Mouse (Mus musculus) small intestine, adult 2 months (tissue): ENCODE data around the gene Cplane1. TPM values are rescaled to one million over a fixed set of nuclear protein-coding genes. Genes with fewer than 3 reads are reported as not detected.
A peak's percentile ranks its signal among the peaks of the same experiment; 100 is the strongest.
"Not testable (repeated sequence)": the region's sequence is repeated elsewhere in the genome, so short reads cannot be mapped to it uniquely, and the experiment has no call there.

ENCODE experiments used
- H3K27ac ChIP-seq: fragments of 200-500 bp; 2 replicates; pipeline ENCODE4 v1.5.1; 2012; ENCODE audit warnings: low read depth, low read length, control low read depth, inconsistent platforms; ENCODE audit not compliant: insufficient read depth
- H3K27me3 ChIP-seq: fragments of 200-500 bp; 2 replicates; pipeline ENCODE4 v1.6.1; 2012; ENCODE audit warnings: mild to moderate bottlenecking, moderate library complexity, low read length, inconsistent platforms; ENCODE audit not compliant: control insufficient read depth, insufficient read depth
- H3K36me3 ChIP-seq: fragments of 200-500 bp; 2 replicates; pipeline ENCODE4 v1.6.1; 2012; ENCODE audit warnings: mild to moderate bottlenecking, low read length, control low read depth, inconsistent platforms; ENCODE audit not compliant: control insufficient read depth, insufficient read depth
- H3K4me1 ChIP-seq: fragments of 200-500 bp; 2 replicates; pipeline ENCODE4 v1.6.1; 2012; ENCODE audit warnings: low read length, inconsistent platforms, mixed read lengths; ENCODE audit not compliant: control insufficient read depth, insufficient read depth, insufficient read length
- H3K4me3 ChIP-seq: fragments of 200-500 bp; 2 replicates; pipeline ENCODE4 v1.5.1; 2012; ENCODE audit warnings: low read depth, mild to moderate bottlenecking, control low read depth, inconsistent platforms, low read length, moderate library complexity
- CTCF ChIP-seq: fragments of 200-500 bp; IDR thresholded peaks from 2 replicates; pipeline ENCODE4 v1.5.1; 2012; ENCODE audit warnings: low read depth, mild to moderate bottlenecking, control low read depth, inconsistent platforms, low read length, moderate library complexity, mixed read lengths; ENCODE audit not compliant: insufficient replicate concordance, insufficient read length; ENCODE audit errors: extremely low read depth
- POLR2A ChIP-seq: fragments of 200-500 bp; IDR thresholded peaks from 2 replicates; pipeline ENCODE4 v1.6.1; 2012; ENCODE audit warnings: low read depth, mild to moderate bottlenecking, control low read depth, inconsistent platforms, low read length, moderate library complexity
- WGBS: fragments of 180-500 bp; shearing (Covaris S2); methylation state at CpG from one replicate; pipeline ENCODE4 v1.1.7; 2018; 5-methylcytosine and 5-hydroxymethylcytosine counted together
- polyA plus RNA-seq: library from polyadenylated mRNA; depleted of rRNA; stranded (reverse); fragments of >200 nt; gene quantifications from 2 replicates; pipeline ENCODE4 v1.2.3, GENCODE M21; 2012

The Cplane1 gene
- polyA plus RNA-seq, 1 experiment: 0.48 TPM

DNA sequence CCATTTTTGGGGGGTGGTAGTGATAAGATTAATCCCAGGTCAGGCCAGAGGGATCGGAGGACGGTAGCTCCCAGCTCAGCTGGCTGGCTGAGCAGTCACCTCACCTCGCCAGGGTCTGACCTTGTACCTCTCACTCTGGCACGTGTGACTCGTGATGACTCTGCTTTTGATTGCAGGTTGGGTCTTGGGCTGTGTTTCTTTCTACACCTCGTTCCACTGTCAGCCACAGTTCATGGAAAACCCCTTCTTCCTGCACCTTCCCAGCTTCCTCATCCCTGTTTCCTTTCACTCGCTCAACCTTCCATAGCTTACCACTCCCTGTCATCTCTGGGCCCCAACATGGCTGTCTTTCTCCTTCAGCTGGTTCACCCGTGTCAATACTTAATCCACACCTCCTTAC lies 103.0 kb downstream of the Cplane1 start:
- TF ChIP-seq POLR2A (no peak), CTCF (no peak)
- no peak overlapping the region for H3K4me3 ChIP-seq
- no peaks in the 10 kb centered on the region; the same call in 1 of the 2 replicates for H3K36me3 ChIP-seq
- WGBS: 71% methylated on average over 8 of the region's 8 CpGs
- no peaks in the 10 kb centered on the region for H3K27me3 ChIP-seq
- no peaks in the 10 kb centered on the region for H3K4me1 ChIP-seq
- H3K27ac ChIP-seq: no peak overlapping the region

DNA sequence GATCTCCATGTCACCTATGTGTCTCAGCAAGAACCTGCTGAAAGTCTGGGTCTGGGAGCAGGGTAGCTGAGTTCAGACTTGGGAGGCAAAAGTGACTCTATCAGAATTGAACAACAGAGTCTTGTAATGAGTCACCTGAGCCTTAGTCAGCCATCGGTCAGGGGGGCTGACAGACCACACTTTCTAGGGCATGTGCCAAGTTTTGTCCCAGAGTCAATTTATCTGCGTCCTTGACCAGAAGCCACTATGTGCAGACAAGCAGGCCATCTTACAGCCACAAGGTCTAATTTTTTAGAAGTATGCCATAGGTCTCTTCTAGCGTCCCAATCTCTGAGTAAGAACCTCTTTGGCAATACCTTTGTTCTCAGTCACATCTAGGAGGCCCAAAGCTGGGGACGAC lies 109.0 kb downstream of the Cplane1 start:
- H3K4me3 ChIP-seq, H3K4me1 ChIP-seq, H3K27me3 ChIP-seq, H3K27ac ChIP-seq, H3K36me3 ChIP-seq: not testable (repeated sequence)
- WGBS: 83% methylated on average over 4 of the region's 4 CpGs

DNA sequence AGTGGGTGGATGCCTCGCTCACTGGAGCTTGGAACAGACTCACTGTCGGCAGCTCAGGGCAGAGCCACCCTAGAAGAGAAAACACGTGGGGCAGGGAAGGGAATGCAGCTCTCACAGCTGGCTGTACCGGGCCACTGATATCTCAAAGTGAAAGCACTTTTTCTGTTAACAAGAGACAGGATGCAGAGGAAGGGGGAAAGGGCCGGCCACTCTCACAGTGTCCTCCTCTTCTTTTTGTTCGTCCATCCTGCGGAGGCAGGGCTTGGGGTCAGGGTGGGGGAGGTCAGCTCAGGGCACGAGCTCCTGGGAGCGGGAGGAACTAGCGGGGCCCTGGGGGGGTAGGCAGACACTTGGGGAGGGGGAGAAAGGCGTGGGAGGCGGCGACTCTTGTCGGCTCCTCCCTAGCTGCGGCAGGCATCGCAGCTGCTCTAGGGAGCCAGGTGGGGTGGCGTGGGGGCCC lies 110.4 kb downstream of the Cplane1 start:
- Histone ChIP-seq H3K36me3 (no peaks in the 10 kb centered on the region), H3K4me3 (peak overlapping the region; percentile 60), H3K27me3 (no peaks in the 10 kb centered on the region), H3K27ac (no peak overlapping the region), H3K4me1 (no peaks in the 10 kb centered on the region; the same call in 1 of the 2 replicates)
- WGBS: 16% methylated on average over 16 of the region's 17 CpGs
- no peak for TF ChIP-seq POLR2A
- no peak for TF ChIP-seq CTCF

DNA sequence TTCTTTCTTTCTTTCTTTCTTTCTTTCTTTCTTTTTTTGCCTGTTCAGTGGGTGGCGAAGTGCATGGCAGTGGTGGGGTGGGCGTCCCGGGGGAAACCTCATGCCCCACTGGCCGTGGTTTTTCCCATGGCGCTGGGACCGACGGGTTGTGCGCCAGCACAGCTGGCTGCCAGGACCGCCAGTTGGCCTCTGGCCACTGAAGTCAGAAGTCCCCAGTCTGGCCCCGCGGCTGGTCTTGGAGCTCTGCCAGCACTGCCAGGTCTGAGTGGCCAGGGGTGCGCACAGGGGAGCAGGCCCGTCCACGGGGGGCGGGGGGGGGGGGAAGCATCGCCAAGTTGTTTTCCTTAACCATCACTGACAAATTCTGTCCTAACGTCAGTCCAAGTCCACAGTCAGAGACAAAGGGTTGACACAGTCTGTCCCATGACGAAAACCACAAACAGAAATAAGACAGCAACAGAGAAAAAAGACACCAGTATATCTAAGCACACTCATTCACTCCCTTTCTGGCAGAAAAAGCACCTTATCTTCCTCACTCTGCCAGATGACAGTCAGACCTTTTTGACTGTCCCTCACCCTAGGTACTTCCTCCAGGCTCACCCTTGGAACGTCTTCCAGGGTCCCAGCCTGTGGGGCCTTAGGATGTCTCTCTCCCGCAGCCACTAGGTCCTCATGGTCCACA lies 111.2 kb downstream of the Cplane1 start:
- no peak overlapping the region for H3K27ac ChIP-seq
- TF ChIP-seq POLR2A (no peak), CTCF (no peak)
- no peaks in the 10 kb centered on the region; the same call in 1 of the 2 replicates for H3K4me1 ChIP-seq
- H3K27me3 ChIP-seq: no peaks in the 10 kb centered on the region
- WGBS: 26% methylated on average over 20 of the region's 20 CpGs
- peak overlapping the region; percentile 60 for H3K4me3 ChIP-seq
- H3K36me3 ChIP-seq: no peaks in the 10 kb centered on the region

DNA sequence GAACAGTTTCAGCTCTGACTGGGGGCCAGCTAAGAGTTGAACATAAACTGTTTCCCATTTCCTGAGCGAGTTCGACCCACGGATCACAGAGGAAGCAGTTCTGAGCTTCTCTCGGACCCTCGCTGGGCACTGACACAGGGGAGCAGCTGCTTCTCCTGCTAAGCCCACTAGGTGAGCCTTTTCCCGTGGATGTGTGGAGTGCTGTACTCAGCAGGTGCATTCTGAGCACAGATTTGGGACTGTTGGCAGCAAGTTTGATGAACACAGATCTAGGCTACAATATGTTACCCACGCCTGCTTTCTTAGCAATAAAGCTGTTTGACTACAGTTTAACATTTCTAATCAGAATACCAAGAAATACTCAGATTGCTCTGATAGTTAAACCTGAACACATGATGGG lies 112.8 kb downstream of the Cplane1 start:
- H3K4me3 ChIP-seq: no peak overlapping the region
- WGBS: 66% methylated on average over 7 of the region's 7 CpGs
- no peaks in the 10 kb centered on the region for H3K27me3 ChIP-seq
- H3K27ac ChIP-seq: no peak overlapping the region
- no peaks in the 10 kb centered on the region; the same call in 1 of the 2 replicates for H3K4me1 ChIP-seq
- no peaks in the 10 kb centered on the region for H3K36me3 ChIP-seq
- TF ChIP-seq POLR2A (no peak), CTCF (no peak)

DNA sequence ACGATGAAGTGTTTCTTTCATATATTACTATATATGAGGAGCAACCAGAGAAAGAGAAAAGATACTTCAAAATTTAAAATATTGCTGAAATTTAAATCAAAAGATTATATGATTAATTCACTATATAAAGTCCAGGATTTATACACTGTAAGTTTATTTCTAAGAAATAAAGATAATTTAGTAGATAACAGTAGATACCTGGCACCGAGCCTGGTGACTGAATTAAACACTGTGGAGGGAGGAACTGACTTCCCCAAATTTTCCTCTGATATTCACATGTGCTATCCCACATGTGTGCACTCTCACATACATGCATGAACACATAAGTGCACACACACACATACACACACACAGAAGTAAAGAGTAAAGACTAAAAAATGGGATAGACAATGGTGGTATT lies 113.2 kb downstream of the Cplane1 start:
- TF ChIP-seq CTCF (no peak), POLR2A (no peak)
- WGBS: 31% methylated on average over 2 of the region's 2 CpGs
- no peaks in the 10 kb centered on the region; the same call in 1 of the 2 replicates for H3K4me1 ChIP-seq

DNA sequence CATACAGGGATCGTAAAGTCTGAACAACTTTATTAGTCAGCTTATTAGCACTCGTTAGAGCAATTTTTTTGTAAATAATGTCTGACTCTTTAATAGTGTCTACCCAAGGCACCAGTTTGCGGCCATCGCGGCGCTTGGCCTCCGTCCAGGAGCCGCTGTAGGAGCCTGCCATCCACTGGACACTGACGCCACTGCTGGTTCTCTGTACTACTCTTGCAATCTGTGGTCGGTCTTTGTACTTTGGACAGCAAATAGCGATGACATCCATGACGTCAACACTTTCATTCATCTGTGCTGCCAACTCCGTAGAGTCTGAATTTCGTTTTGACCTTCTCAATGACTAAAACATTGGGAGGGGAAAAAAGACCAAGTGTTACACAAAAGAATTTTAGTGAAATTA lies 122.3 kb downstream of the Cplane1 start:
- H3K36me3 ChIP-seq: peaks cover 42% of the 10 kb centered on the region
- TF ChIP-seq CTCF (no peak), POLR2A (no peak)
- 85% methylated on average over 14 of the region's 14 CpGs for WGBS
- no peak overlapping the region for H3K27ac ChIP-seq
- H3K4me3 ChIP-seq: no peak overlapping the region
- H3K4me1 ChIP-seq: no peaks in the 10 kb centered on the region
- no peaks in the 10 kb centered on the region for H3K27me3 ChIP-seq

More for the DNA sequence above, 113.2 kb downstream of the Cplane1 start:
- H3K36me3 ChIP-seq: no peaks in the 10 kb centered on the region
- no peak overlapping the region for H3K27ac ChIP-seq
- H3K27me3 ChIP-seq: no peaks in the 10 kb centered on the region
- no peak overlapping the region for H3K4me3 ChIP-seq

DNA sequence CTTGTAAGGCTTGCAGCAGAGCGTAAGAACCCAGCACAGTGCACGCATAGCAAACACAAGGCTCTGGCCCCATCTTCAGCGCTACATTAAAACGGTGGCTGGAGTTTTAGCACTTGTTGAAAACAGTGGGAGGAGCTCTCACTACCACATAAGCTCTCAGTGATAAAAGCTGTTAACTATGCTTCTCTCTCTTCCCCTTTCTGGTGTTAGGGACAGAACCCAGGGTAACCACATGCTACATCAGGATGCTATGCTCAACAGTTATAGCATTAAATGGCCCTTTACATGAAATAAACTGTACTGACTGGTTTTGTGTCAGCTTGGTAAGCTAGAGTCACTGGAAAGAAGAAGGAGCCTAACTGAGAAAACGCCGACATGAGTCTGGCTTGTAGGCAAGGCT lies 125.2 kb downstream of the Cplane1 start:
- Histone ChIP-seq H3K4me1 (no peaks in the 10 kb centered on the region), H3K4me3 (no peak overlapping the region), H3K27me3 (no peaks in the 10 kb centered on the region), H3K27ac (no peak overlapping the region), H3K36me3 (peaks cover 64% of the 10 kb centered on the region)
- TF ChIP-seq CTCF (no peak), POLR2A (no peak)
- WGBS: 92% methylated on average over 6 of the region's 6 CpGs
